Comparison of ENCODE assay signal across 20 mouse cellular contexts in genomic region chr5:27706551-27706950, GRCm38 (mm10).
A peak's percentile ranks its signal among the peaks of the same experiment; 100 is the strongest.
DNase-seq lines count a peak whose midpoint lies in the region; ATAC-seq and TF ChIP-seq lines count a peak whose summit lies in the region.
"Had no signal": no experiment of that assay in that cellular context is flagged by ENCODE, and none has a peak within 500 bp of the region (broad histone marks: within the 10 kb centered on the region; RNA-seq: fewer than 3 reads in every experiment).

No protein-coding gene starts in this region.

- no peak for TF ChIP-seq EP300 in liver, postnatal 0 days (IDR thresholded peaks at IDR 0.05; ENCODE audit: low read depth)
- no peak for TF ChIP-seq EP300 in MEL (IDR thresholded peaks at IDR 0.05; ENCODE audit: low read depth in 1 of 2, low read length in 2 of 2)

- TF ChIP-seq POLR2A in MEL (IDR thresholded peaks at IDR 0.05; ENCODE audit: control insufficient read depth in 1 of 2, insufficient read depth in 1 of 2, low read depth in 1 of 2, low read length in 2 of 2, poor library complexity in 1 of 2), result no peak

- H3K79me2 ChIP-seq in MEL (ENCODE audit: control insufficient read depth, insufficient read depth, low read length, poor library complexity), result no peaks in the 10 kb centered on the region

- H3K4me1 ChIP-seq in hindbrain, embryonic 11.5 days (replicated peaks; ENCODE audit: control insufficient read depth, insufficient read depth, low read length), result no peaks in the 10 kb centered on the region; the same call in 1 of the 2 replicates
- H3K4me1 ChIP-seq in hindbrain, embryonic 16.5 days (ENCODE audit: control insufficient read depth, insufficient read depth, low read depth, low read length), result no peaks in the 10 kb centered on the region; the same call in 1 of the 2 replicates
- H3K4me1 ChIP-seq in liver, embryonic 12.5 days, result peaks cover 48% of the 10 kb centered on the region
- peaks cover 37% of the 10 kb centered on the region for H3K4me1 ChIP-seq in liver, postnatal 0 days (ENCODE audit: insufficient read depth)
- peaks cover 6 to 40% of the 10 kb centered on the region in 2 experiments for H3K4me1 ChIP-seq in MEL (ENCODE audit: control insufficient read depth in 1 of 2, insufficient read depth in 2 of 2, low read length in 2 of 2)
- peaks cover 44% of the 10 kb centered on the region for H3K4me1 ChIP-seq in midbrain, embryonic 13.5 days (replicated peaks)
- H3K4me1 ChIP-seq: neural tube, embryonic 12.5 days had no signal

- no peak for DNase-seq in hindbrain, embryonic 11.5 days (ENCODE audit: low spot score)
- no peak for DNase-seq in liver, postnatal 0 days
- DNase-seq in MEL (ENCODE audit: low read depth, low spot score), result peak; percentile 24
- DNase-seq in spleen, postnatal 36 days (ENCODE audit: low spot score in 2 of 2), result no peak
- DNase-seq: adrenal gland, postnatal 14 days; cerebellum, adult 11-12 months; cerebellum, postnatal 14 days; embryo, embryonic 11 days; gastrocnemius, postnatal 36 days; kidney, adult 2 months; right cerebral cortex, postnatal 4 days; thymus, postnatal 14 days had no signal

- H3K9ac ChIP-seq in hindbrain, embryonic 11.5 days (ENCODE audit: low read depth, low read length), result no peak overlapping the region
- no peak overlapping the region for H3K9ac ChIP-seq in hindbrain, embryonic 16.5 days (ENCODE audit: low read depth, low read length)
- no peak overlapping the region; the same call in 1 of the 2 replicates for H3K9ac ChIP-seq in liver, embryonic 12.5 days
- H3K9ac ChIP-seq in liver, postnatal 0 days (replicated peaks), result no peak overlapping the region
- H3K9ac ChIP-seq in MEL (ENCODE audit: control insufficient read depth, low read depth, low read length, poor library complexity, severe bottlenecking), result no peak overlapping the region
- H3K9ac ChIP-seq in midbrain, embryonic 13.5 days (replicated peaks), result no peak overlapping the region
- H3K9ac ChIP-seq: hindbrain, embryonic 14.5 days; lung, embryonic 15.5 days; neural tube, embryonic 12.5 days had no signal

- H3K4me3 ChIP-seq in hindbrain, embryonic 11.5 days (ENCODE audit: low read depth, low read length), result no peak overlapping the region
- no peak overlapping the region for H3K4me3 ChIP-seq in hindbrain, embryonic 16.5 days (ENCODE audit: low read length)
- no peak overlapping the region for H3K4me3 ChIP-seq in liver, embryonic 12.5 days
- no peak overlapping the region for H3K4me3 ChIP-seq in liver, postnatal 0 days (ENCODE audit: low read depth, low read length)
- H3K4me3 ChIP-seq in MEL (ENCODE audit: control insufficient read depth in 1 of 2, insufficient read depth in 1 of 2, low read depth in 2 of 2, low read length in 2 of 2), result no peak overlapping the region
- H3K4me3 ChIP-seq in midbrain, embryonic 13.5 days (replicated peaks), result no peak overlapping the region
- H3K4me3 ChIP-seq: lung, embryonic 15.5 days; neural tube, embryonic 12.5 days had no signal

- WGBS in hindbrain, embryonic 11.5 days, result 56% methylated on average over 6 of the region's 6 CpGs
- WGBS in hindbrain, embryonic 16.5 days, result 38% methylated on average over 6 of the region's 6 CpGs
- 41% methylated on average over 6 of the region's 6 CpGs for WGBS in liver, embryonic 12.5 days (ENCODE audit: insufficient replicate concordance)
- 45% methylated on average over 6 of the region's 6 CpGs for WGBS in liver, postnatal 0 days (ENCODE audit: insufficient replicate concordance)
- whole genome bisulfite sequencing in midbrain, embryonic 13.5 days, result 39% methylated on average over 6 of the region's 6 CpGs

- H3K9me3 ChIP-seq in hindbrain, embryonic 11.5 days (ENCODE audit: control insufficient read depth, low read length), result no peaks in the 10 kb centered on the region
- no peaks in the 10 kb centered on the region for H3K9me3 ChIP-seq in hindbrain, embryonic 16.5 days (ENCODE audit: control insufficient read depth, low read length)
- H3K9me3 ChIP-seq in liver, embryonic 12.5 days (replicated peaks), result no peaks in the 10 kb centered on the region
- H3K9me3 ChIP-seq in liver, postnatal 0 days (ENCODE audit: low read length), result no peaks in the 10 kb centered on the region
- no peaks in the 10 kb centered on the region for H3K9me3 ChIP-seq in MEL (replicated peaks; ENCODE audit: insufficient read depth, low read length)
- no peaks in the 10 kb centered on the region for H3K9me3 ChIP-seq in midbrain, embryonic 13.5 days
- H3K9me3 ChIP-seq: lung, embryonic 15.5 days; neural tube, embryonic 12.5 days had no signal

- peak; percentile 75 for ATAC-seq in hindbrain, embryonic 11.5 days (ENCODE audit: low FRiP score)
- no peak for ATAC-seq in hindbrain, embryonic 16.5 days
- no peak for ATAC-seq in liver, embryonic 12.5 days
- ATAC-seq in liver, postnatal 0 days, result no peak
- ATAC-seq in midbrain, embryonic 13.5 days, result peak; percentile 57
- ATAC-seq: CD4-positive, CD25-positive, alpha-beta regulatory T cell, adult 4 months; forebrain, embryonic 16.5 days had no signal

- H3K36me3 ChIP-seq in hindbrain, embryonic 11.5 days (ENCODE audit: control insufficient read depth, insufficient read depth, low read length), result no peaks in the 10 kb centered on the region
- H3K36me3 ChIP-seq in hindbrain, embryonic 16.5 days (ENCODE audit: control insufficient read depth, insufficient read depth, low read length), result peaks cover 6% of the 10 kb centered on the region; the same call in 1 of the 2 replicates
- no peaks in the 10 kb centered on the region for H3K36me3 ChIP-seq in liver, embryonic 12.5 days
- no peaks in the 10 kb centered on the region for H3K36me3 ChIP-seq in liver, postnatal 0 days (replicated peaks; ENCODE audit: insufficient read depth, low read length)
- H3K36me3 ChIP-seq in MEL (ENCODE audit: control insufficient read depth in 1 of 2, insufficient read depth in 2 of 2, low read length in 2 of 2), result peaks cover 0 to 27% of the 10 kb centered on the region in 2 experiments; a peak in 2 of 4 replicates
- H3K36me3 ChIP-seq in midbrain, embryonic 13.5 days, result peaks cover 14% of the 10 kb centered on the region
- H3K36me3 ChIP-seq: lung, embryonic 15.5 days; neural tube, embryonic 12.5 days had no signal

- no peak for TF ChIP-seq CTCF in liver, postnatal 0 days (IDR thresholded peaks at IDR 0.05; ENCODE audit: low read depth)
- TF ChIP-seq CTCF in MEL (IDR thresholded peaks at IDR 0.05 in 2 of 3, conservative IDR thresholded peaks at IDR 0.05 in 1 of 3; ENCODE audit: control insufficient read depth in 1 of 3, insufficient read depth in 1 of 3, low read depth in 2 of 3, low read length in 3 of 3, poor library complexity in 1 of 3, severe bottlenecking in 1 of 3), result no peak

- no peak overlapping the region for H3K4me2 ChIP-seq in hindbrain, embryonic 11.5 days (replicated peaks; ENCODE audit: low read depth, low read length)
- H3K4me2 ChIP-seq in hindbrain, embryonic 16.5 days (ENCODE audit: low read length), result no peak overlapping the region
- peak overlapping the region; percentile 64 for H3K4me2 ChIP-seq in liver, embryonic 12.5 days
- no peak overlapping the region for H3K4me2 ChIP-seq in liver, postnatal 0 days (ENCODE audit: low read depth, low read length)
- no peak overlapping the region for H3K4me2 ChIP-seq in midbrain, embryonic 13.5 days (replicated peaks)
- H3K4me2 ChIP-seq: hindbrain, embryonic 14.5 days; lung, embryonic 15.5 days; neural tube, embryonic 12.5 days had no signal

- H3K27me3 ChIP-seq in hindbrain, embryonic 11.5 days (ENCODE audit: control insufficient read depth, insufficient read depth, low read length), result no peaks in the 10 kb centered on the region
- H3K27me3 ChIP-seq in hindbrain, embryonic 16.5 days (replicated peaks; ENCODE audit: control insufficient read depth, insufficient read depth, low read length), result no peaks in the 10 kb centered on the region
- peaks cover 10% of the 10 kb centered on the region for H3K27me3 ChIP-seq in liver, embryonic 12.5 days (replicated peaks)
- H3K27me3 ChIP-seq in liver, postnatal 0 days (ENCODE audit: insufficient read depth, low read length), result no peaks in the 10 kb centered on the region
- H3K27me3 ChIP-seq in MEL (ENCODE audit: control insufficient read depth in 1 of 2, insufficient read depth in 2 of 2, low read length in 2 of 2), result no peaks in the 10 kb centered on the region
- no peaks in the 10 kb centered on the region for H3K27me3 ChIP-seq in midbrain, embryonic 13.5 days
- H3K27me3 ChIP-seq: lung, embryonic 15.5 days; neural tube, embryonic 12.5 days had no signal

- no peak overlapping the region for H3K27ac ChIP-seq in hindbrain, embryonic 11.5 days (ENCODE audit: low read depth, low read length)
- H3K27ac ChIP-seq in hindbrain, embryonic 16.5 days (ENCODE audit: low read depth, low read length), result no peak overlapping the region
- peak overlapping the region; percentile 85; the same call in 1 of the 2 replicates for H3K27ac ChIP-seq in liver, embryonic 12.5 days
- H3K27ac ChIP-seq in liver, postnatal 0 days (ENCODE audit: low read depth), result no peak overlapping the region
- H3K27ac ChIP-seq in MEL (ENCODE audit: control insufficient read depth, low read depth, low read length), result no peak overlapping the region
- peak overlapping the region; percentile 36; the same call in 1 of the 2 replicates for H3K27ac ChIP-seq in midbrain, embryonic 13.5 days
- H3K27ac ChIP-seq: hindbrain, embryonic 14.5 days; lung, embryonic 15.5 days; neural tube, embryonic 12.5 days had no signal

- no peak for TF ChIP-seq RAD21 in MEL (IDR thresholded peaks at IDR 0.05; ENCODE audit: low read depth, low read length)

TF ChIP-seq in MEL, 35 proteins besides CTCF, POLR2A, EP300 and RAD21:
- no peak for TF ChIP-seq MYC (IDR thresholded peaks at IDR 0.05; ENCODE audit: low read depth, low read length)
- no peak for TF ChIP-seq GABPA (IDR thresholded peaks at IDR 0.05; ENCODE audit: low read depth, low read length)
- TF ChIP-seq MEF2A (IDR thresholded peaks at IDR 0.05; ENCODE audit: extremely low read depth, insufficient replicate concordance, low read depth, low read length, poor library complexity, severe bottlenecking), result no peak
- no peak for TF ChIP-seq POLR2AphosphoS5 (IDR thresholded peaks at IDR 0.05; ENCODE audit: borderline replicate concordance, low read depth, low read length)
- TF ChIP-seq ZMIZ1 (IDR thresholded peaks at IDR 0.05; ENCODE audit: low read depth, low read length), result no peak
- no peak for TF ChIP-seq JUND (IDR thresholded peaks at IDR 0.05; ENCODE audit: low read depth, low read length)
- TF ChIP-seq CHD1 (IDR thresholded peaks at IDR 0.05; ENCODE audit: low read depth, low read length), result no peak
- no peak for TF ChIP-seq TAL1 (IDR thresholded peaks at IDR 0.05; ENCODE audit: low read length)
- no peak for TF ChIP-seq USF2 (IDR thresholded peaks at IDR 0.05; ENCODE audit: borderline replicate concordance in 1 of 2, insufficient read depth in 1 of 2, low read depth in 1 of 2, low read length in 2 of 2)
TF ChIP-seq in MEL: peak in this region for 0.

Comparison
In these comparisons a context has a peak if more than half of its experiments do, and no peak if none do; other contexts are left out.
1. ATAC-seq: peak in hindbrain, embryonic 11.5 days (single experiment) and midbrain, embryonic 13.5 days (single experiment); none in hindbrain, embryonic 16.5 days (single experiment), liver, embryonic 12.5 days (single experiment) and liver, postnatal 0 days (single experiment).
2. H3K27ac ChIP-seq: peak in liver, embryonic 12.5 days (single experiment) and midbrain, embryonic 13.5 days (single experiment); none in hindbrain, embryonic 11.5 days (single experiment), hindbrain, embryonic 16.5 days (single experiment), liver, postnatal 0 days (single experiment) and MEL (single experiment).